Mouse (Mus musculus) heart, embryonic 16.5 days (tissue): ENCODE results near the gene Gbf1. TPM values are rescaled to one million over a fixed set of nuclear protein-coding genes. Genes with fewer than 3 reads are reported as not detected.
A peak's percentile ranks its signal among the peaks of the same experiment; 100 is the strongest.

Source experiments
- ATAC-seq: fragments of 200-750 bp; cut with Nextera tagmentation; replicated peaks from 2 replicates; pipeline ENCODE4 v1.8.0; 2017; ENCODE audit warnings: moderate number of reproducible peaks; ENCODE audit not compliant: insufficient read depth, low FRiP score; ENCODE audit errors: extremely low read depth
- H3K27ac ChIP-seq: fragments of 300-500 bp; sonication (generic); 2 replicates; pipeline ENCODE4 v1.5.1; 2014; ENCODE audit warnings: mild to moderate bottlenecking, low read length, control low read depth, moderate library complexity
- H3K27me3 ChIP-seq: fragments of 300-500 bp; sonication (generic); 2 replicates; pipeline ENCODE4 v1.6.1; 2014; ENCODE audit warnings: low read length, mixed read lengths; ENCODE audit not compliant: control insufficient read depth, insufficient read depth
- H3K36me3 ChIP-seq: fragments of 300-500 bp; sonication (generic); 2 replicates; pipeline ENCODE4 v1.6.1; 2014; ENCODE audit not compliant: control insufficient read depth, insufficient read depth
- H3K4me1 ChIP-seq: fragments of 300-500 bp; sonication (generic); 2 replicates; pipeline ENCODE4 v1.6.1; 2014; ENCODE audit warnings: low read length, mixed read lengths; ENCODE audit not compliant: control insufficient read depth, insufficient read depth
- H3K4me2 ChIP-seq: fragments of 300-500 bp; sonication (generic); 2 replicates; pipeline ENCODE4 v1.6.1; 2014; ENCODE audit warnings: low read depth, mild to moderate bottlenecking, control low read depth, low read length
- H3K4me3 ChIP-seq: fragments of 300-500 bp; sonication (generic); 2 replicates; pipeline ENCODE4 v1.5.1; 2014; ENCODE audit warnings: mild to moderate bottlenecking, control low read depth, low read length
- H3K9ac ChIP-seq: fragments of 300-500 bp; sonication (generic); 2 replicates; pipeline ENCODE4 v1.6.1; 2014; ENCODE audit warnings: low read length, control low read depth
- H3K9me3 ChIP-seq: fragments of 300-500 bp; sonication (generic); replicated peaks from 2 replicates; pipeline ENCODE4 v1.6.1; 2016; ENCODE audit warnings: low read length; ENCODE audit not compliant: control insufficient read depth
- WGBS: fragments of 180-500 bp; shearing (Covaris S2); extraction: QIAGEN DNeasy Blood & Tissue Kit; methylation state at CpG from one replicate; pipeline ENCODE4 v1.1.7; 2014; 5-methylcytosine and 5-hydroxymethylcytosine counted together
- polyA plus RNA-seq: library from polyadenylated mRNA; unstranded; fragments of >200 nt; fragmentation: Nextera tagmentation; extraction: Ambion mirVana; gene quantifications from 2 replicates; pipeline ENCODE4 v1.2.1, GENCODE M21; 2015

Gene Gbf1
- polyA plus RNA-seq, 1 experiment from 2014 or later, result 36.1 TPM

GRCm38 (mm10) chr19:46316846-46317545, 164.7 kb downstream of the Gbf1 start:
- Histone ChIP-seq H3K36me3 (peaks cover 4% of the 10 kb centered on the region), H3K4me3 (peak overlapping the region; percentile 50), H3K9me3 (no peaks in the 10 kb centered on the region), H3K9ac (no peak overlapping the region; the same call in 1 of the 2 replicates), H3K27me3 (peaks cover 83% of the 10 kb centered on the region), H3K4me2 (peak overlapping the region; percentile 68), H3K27ac (no peak overlapping the region), H3K4me1 (peaks cover 14% of the 10 kb centered on the region)
- ATAC-seq, result no peak
- 35% methylated on average over 15 of the region's 15 CpGs for WGBS

- Histone ChIP-seq H3K9me3 (no peaks in the 10 kb centered on the region), H3K4me3 (peak overlapping the region; percentile 50), H3K4me1 (peaks cover 14% of the 10 kb centered on the region), H3K36me3 (no peaks in the 10 kb centered on the region), H3K9ac (peak overlapping the region; percentile 50), H3K27me3 (peaks cover 86% of the 10 kb centered on the region), H3K4me2 (peak overlapping the region; percentile 68), H3K27ac (no peak overlapping the region)
- under 1% methylated on average over 48 of the region's 48 CpGs for WGBS
- no peak for ATAC-seq
Measured at GRCm38 (mm10) chr19:46317546-46317885, 165.2 kb downstream of the Gbf1 start.

DNA sequence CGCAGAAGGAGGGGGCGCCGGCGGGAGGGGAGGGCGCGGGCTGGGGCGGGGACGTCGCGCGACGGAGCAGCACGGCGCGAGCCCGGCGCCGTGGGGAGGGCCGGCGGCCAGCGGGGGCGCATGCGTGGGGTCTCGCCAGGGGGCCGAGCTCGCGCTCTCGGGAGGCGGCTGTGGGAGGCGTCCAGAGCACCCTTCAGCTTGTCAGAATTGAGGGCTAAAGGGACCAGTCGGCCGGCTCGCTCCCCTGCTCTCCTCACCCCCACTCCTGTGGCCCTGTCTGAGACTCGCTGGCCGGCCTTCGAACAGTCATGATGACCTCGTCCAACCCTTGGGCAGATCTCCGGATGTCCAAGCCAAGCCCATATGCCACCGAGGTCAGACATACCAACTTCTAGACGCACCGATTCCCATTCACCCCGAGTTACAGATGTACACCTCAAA, 165.7 kb downstream of the Gbf1 start:
- Histone ChIP-seq H3K9me3 (no peaks in the 10 kb centered on the region), H3K36me3 (no peaks in the 10 kb centered on the region), H3K4me1 (peaks cover 14% of the 10 kb centered on the region), H3K4me2 (peak overlapping the region; percentile 68), H3K4me3 (peak overlapping the region; percentile 50), H3K9ac (peak overlapping the region; percentile 50), H3K27ac (no peak overlapping the region), H3K27me3 (peaks cover 87% of the 10 kb centered on the region)
- 2% methylated on average over 30 of the region's 42 CpGs for WGBS
- ATAC-seq, result no peak; the same call in 1 of the 2 replicates

- Histone ChIP-seq H3K4me2 (peak overlapping the region; percentile 7; the same call in 1 of the 2 replicates), H3K36me3 (no peaks in the 10 kb centered on the region), H3K9me3 (no peaks in the 10 kb centered on the region), H3K9ac (no peak overlapping the region), H3K27me3 (peaks cover 87% of the 10 kb centered on the region), H3K27ac (no peak overlapping the region), H3K4me3 (no peak overlapping the region), H3K4me1 (peaks cover 14% of the 10 kb centered on the region)
- 10% methylated on average over 16 of the region's 16 CpGs for WGBS
- ATAC-seq, result no peak
Measured at GRCm38 (mm10) chr19:46318586-46319378, 166.5 kb downstream of the Gbf1 start.

DNA sequence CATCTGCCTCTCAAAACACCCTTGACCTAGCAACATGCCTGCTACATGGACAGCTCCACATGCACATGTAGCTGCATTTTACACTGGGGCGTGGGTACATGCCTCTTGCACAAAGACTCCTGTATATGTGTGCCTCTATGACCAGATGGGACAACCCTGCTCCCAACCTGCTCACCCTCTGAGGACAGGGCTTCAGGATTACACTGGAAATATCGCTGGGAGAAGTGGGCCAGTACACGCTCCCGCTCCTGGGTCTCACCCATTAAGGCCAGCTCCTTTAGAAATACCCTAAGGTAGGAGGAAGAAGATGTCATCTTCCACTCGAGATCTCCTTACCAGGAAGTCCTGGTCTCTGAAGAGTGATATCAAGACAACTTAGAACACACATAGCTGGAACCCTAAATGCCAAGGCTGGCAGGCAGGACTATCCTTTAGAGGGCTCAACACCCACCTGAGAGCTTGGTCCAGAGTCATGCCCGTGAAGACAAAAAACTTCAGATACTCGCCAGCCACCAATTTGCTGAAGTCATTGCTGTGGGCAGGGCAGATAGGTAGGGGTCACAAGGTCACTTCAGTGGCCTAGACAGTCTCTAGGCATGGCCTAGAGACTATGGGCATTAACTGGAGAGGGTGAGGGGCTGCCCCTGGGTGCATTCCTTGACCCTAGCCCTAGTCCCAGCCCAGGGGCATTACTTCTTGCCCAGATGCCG, 167.9 kb downstream of the Gbf1 start:
- H3K4me2 ChIP-seq, result no peak overlapping the region
- peaks cover 90% of the 10 kb centered on the region for H3K27me3 ChIP-seq
- H3K4me1 ChIP-seq, result peaks cover 11% of the 10 kb centered on the region
- H3K27ac ChIP-seq, result no peak overlapping the region
- ATAC-seq, result no peak
- no peaks in the 10 kb centered on the region for H3K9me3 ChIP-seq
- no peak overlapping the region for H3K4me3 ChIP-seq
- 68% methylated on average over 8 of the region's 8 CpGs for WGBS
- no peaks in the 10 kb centered on the region for H3K36me3 ChIP-seq
- H3K9ac ChIP-seq, result no peak overlapping the region

DNA sequence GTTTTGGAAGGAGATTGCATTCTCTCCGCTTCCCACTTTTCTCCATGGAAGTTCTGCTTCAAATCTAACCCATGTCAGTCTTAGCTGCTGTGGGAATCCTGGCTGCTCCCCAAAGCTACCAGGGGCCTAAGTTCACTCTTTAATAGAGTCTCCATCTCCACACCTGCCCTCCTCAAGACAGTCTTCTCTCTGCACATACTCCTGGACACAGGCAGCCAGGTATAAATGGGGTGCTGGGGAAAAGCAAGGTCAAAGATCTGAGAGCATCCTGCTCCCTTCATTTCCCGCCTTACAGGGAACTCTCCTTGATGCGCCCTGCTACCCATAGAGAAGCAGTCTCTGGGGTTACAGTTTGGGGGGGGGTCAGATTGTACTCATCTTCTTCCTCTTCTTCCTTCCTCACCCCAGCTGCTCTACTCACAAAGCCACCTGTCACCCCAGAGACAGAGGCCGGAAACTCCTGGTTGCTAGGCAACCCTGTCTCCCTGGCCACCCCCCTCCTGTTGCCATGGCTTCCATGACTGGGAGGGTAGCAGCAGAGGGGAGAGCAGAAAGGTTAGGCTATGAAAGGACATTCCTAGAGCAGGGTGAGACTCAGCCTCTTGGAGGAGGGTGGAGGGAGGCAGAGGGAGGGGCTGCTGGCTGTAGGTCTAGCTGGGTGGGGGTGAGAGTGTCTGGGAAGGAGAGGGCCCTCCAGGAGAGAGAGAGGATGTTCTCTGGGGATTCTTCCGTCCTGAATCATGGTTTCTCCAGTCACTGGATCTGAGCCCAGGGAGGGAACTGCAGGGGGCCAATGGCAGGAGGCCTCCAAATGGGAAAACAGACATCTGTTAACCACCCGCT, 169.0 kb downstream of the Gbf1 start:
- H3K4me3 ChIP-seq, result no peak overlapping the region
- no peak overlapping the region for H3K9ac ChIP-seq
- H3K27me3 ChIP-seq, result peaks cover 92% of the 10 kb centered on the region
- no peak overlapping the region for H3K27ac ChIP-seq
- peaks cover 7% of the 10 kb centered on the region for H3K4me1 ChIP-seq
- H3K9me3 ChIP-seq, result no peaks in the 10 kb centered on the region
- H3K36me3 ChIP-seq, result no peaks in the 10 kb centered on the region
- WGBS, result 33% methylated on average over 6 of the region's 6 CpGs
- no peak for ATAC-seq
- no peak overlapping the region for H3K4me2 ChIP-seq

- Histone ChIP-seq H3K4me2 (no peak overlapping the region), H3K27ac (no peak overlapping the region), H3K27me3 (peaks cover 92% of the 10 kb centered on the region), H3K4me1 (peaks cover 9% of the 10 kb centered on the region), H3K36me3 (no peaks in the 10 kb centered on the region), H3K9ac (no peak overlapping the region), H3K9me3 (no peaks in the 10 kb centered on the region), H3K4me3 (no peak overlapping the region)
- WGBS, result 39% methylated on average over 11 of the region's 11 CpGs
- no peak for ATAC-seq
Measured at GRCm38 (mm10) chr19:46322144-46322995, 170.1 kb downstream of the Gbf1 start.
